Mouse (Mus musculus) MEL (cell line): Measurements from ENCODE around the gene Dgkb. TPM values are rescaled to one million over a fixed set of nuclear protein-coding genes. Genes with fewer than 3 reads are reported as not detected.

Experiments used
- DNase-seq: peaks from one replicate; pipeline ENCODE4 v3.0.0; 2011; ENCODE audit warnings: low read depth, low spot score
- H3K27ac ChIP-seq: 2 replicates; pipeline ENCODE4 v1.5.1; 2012; ENCODE audit warnings: low read depth, mild to moderate bottlenecking, control low read depth, low read length, moderate library complexity; ENCODE audit not compliant: control insufficient read depth
- H3K27me3 ChIP-seq, 2 experiments: fragments of 150-350 bp in 1 of 2; sonication (generic) in 1 of 2; 2 replicates each; pipeline ENCODE4 v1.6.1; 2012; ENCODE audit warnings: low read length in 2 of 2, mild to moderate bottlenecking in 2 of 2, improper control_type of control experiment in 1 of 2, moderate library complexity in 1 of 2; ENCODE audit not compliant: insufficient read depth in 2 of 2, control insufficient read depth in 1 of 2
- H3K36me3 ChIP-seq, 2 experiments: 2 replicates each; pipeline ENCODE4 v1.6.1; 2012 to 2014; ENCODE audit warnings: low read length in 2 of 2, improper control_type of control experiment in 1 of 2, inconsistent platforms in 1 of 2, mild to moderate bottlenecking in 1 of 2; ENCODE audit not compliant: insufficient read depth in 2 of 2, control insufficient read depth in 1 of 2
- H3K4me1 ChIP-seq, 2 experiments: fragments of 150-350 bp in 1 of 2; sonication (generic) in 1 of 2; 2 replicates each; pipeline ENCODE4 v1.6.1; 2012; ENCODE audit warnings: low read length in 2 of 2, improper control_type of control experiment in 1 of 2, mild to moderate bottlenecking in 1 of 2; ENCODE audit not compliant: insufficient read depth in 2 of 2, control insufficient read depth in 1 of 2
- H3K4me3 ChIP-seq, 2 experiments: fragments of 150-350 bp in 1 of 2; sonication (generic) in 1 of 2; 2 replicates each; pipeline ENCODE4 v1.5.1; 2012; ENCODE audit warnings: low read depth in 2 of 2, low read length in 2 of 2, mild to moderate bottlenecking in 2 of 2, moderate library complexity in 2 of 2, control low read depth in 1 of 2, improper control_type of control experiment in 1 of 2; ENCODE audit not compliant: control insufficient read depth in 1 of 2, insufficient read depth in 1 of 2
- H3K79me2 ChIP-seq: 2 replicates; pipeline ENCODE4 v1.6.1; 2012; ENCODE audit warnings: mild to moderate bottlenecking, low read length, moderate library complexity; ENCODE audit not compliant: control insufficient read depth, poor library complexity, insufficient read depth
- H3K9ac ChIP-seq: 2 replicates; pipeline ENCODE4 v1.6.1; 2012; ENCODE audit warnings: low read depth, mild to moderate bottlenecking, control low read depth, low read length, moderate library complexity; ENCODE audit not compliant: control insufficient read depth, poor library complexity, severe bottlenecking
- H3K9me3 ChIP-seq: fragments of 150-350 bp; sonication (generic); replicated peaks from 2 replicates; pipeline ENCODE4 v1.6.1; 2012; ENCODE audit warnings: mild to moderate bottlenecking, low read length, improper control_type of control experiment, moderate library complexity; ENCODE audit not compliant: insufficient read depth
- CHD1 ChIP-seq: IDR thresholded peaks from 2 replicates; pipeline ENCODE4 v1.6.1; 2012; ENCODE audit warnings: low read depth, mild to moderate bottlenecking, inconsistent platforms, low read length, improper control_type of control experiment
- CTCF ChIP-seq, 3 experiments: IDR thresholded peaks in 2 of 3; conservative IDR thresholded peaks in 1 of 3; 2 replicates each; pipeline ENCODE4 v1.5.1; 2011 to 2012; ENCODE audit warnings: low read length in 3 of 3, low read depth in 2 of 3, mild to moderate bottlenecking in 2 of 3, improper control_type of control experiment in 1 of 3, inconsistent platforms in 1 of 3, mixed read lengths in 1 of 3, moderate library complexity in 1 of 3; ENCODE audit not compliant: control insufficient read depth in 1 of 3, insufficient read depth in 1 of 3, poor library complexity in 1 of 3, severe bottlenecking in 1 of 3
- GABPA ChIP-seq: IDR thresholded peaks from 2 replicates; pipeline ENCODE4 v1.6.1; 2012; ENCODE audit warnings: low read depth, mild to moderate bottlenecking, inconsistent platforms, low read length, improper control_type of control experiment, moderate library complexity
- JUND ChIP-seq: IDR thresholded peaks from 2 replicates; pipeline ENCODE4 v1.6.1; 2011; ENCODE audit warnings: low read depth, mild to moderate bottlenecking, improper control_type of control experiment, low read length
- MAFK ChIP-seq: IDR thresholded peaks from 2 replicates; pipeline ENCODE4 v1.6.1; 2011; ENCODE audit warnings: low read depth, mild to moderate bottlenecking, low read length, improper control_type of control experiment, borderline replicate concordance
- MAX ChIP-seq: IDR thresholded peaks from 2 replicates; pipeline ENCODE4 v1.6.1; 2011; ENCODE audit warnings: low read length, improper control_type of control experiment
- MEF2A ChIP-seq: IDR thresholded peaks from 2 replicates; pipeline ENCODE4 v1.6.1; 2014; ENCODE audit warnings: low read depth, mild to moderate bottlenecking, inconsistent platforms, low read length, improper control_type of control experiment; ENCODE audit not compliant: poor library complexity, insufficient replicate concordance, severe bottlenecking; ENCODE audit errors: extremely low read depth
- MYB ChIP-seq: IDR thresholded peaks from 2 replicates; pipeline ENCODE4 v1.6.1; 2011; ENCODE audit warnings: mild to moderate bottlenecking, low read depth, low read length, improper control_type of control experiment
- NELFE ChIP-seq: IDR thresholded peaks from 2 replicates; pipeline ENCODE4 v1.6.1; 2011; ENCODE audit warnings: low read depth, low read length, improper control_type of control experiment
- NRF1 ChIP-seq: IDR thresholded peaks from 2 replicates; pipeline ENCODE4 v1.6.1; 2014; ENCODE audit warnings: low read depth, mild to moderate bottlenecking, inconsistent platforms, low read length, improper control_type of control experiment, moderate library complexity; ENCODE audit not compliant: poor library complexity, insufficient read depth, severe bottlenecking
- POLR2A ChIP-seq, 2 experiments: IDR thresholded peaks; 2 replicates each; pipeline ENCODE4 v1.6.1; 2011 to 2012; ENCODE audit warnings: low read length in 2 of 2, mild to moderate bottlenecking in 2 of 2, control low read depth in 1 of 2, improper control_type of control experiment in 1 of 2, low read depth in 1 of 2, moderate library complexity in 1 of 2; ENCODE audit not compliant: control insufficient read depth in 1 of 2, insufficient read depth in 1 of 2, poor library complexity in 1 of 2
- SIN3A ChIP-seq: IDR thresholded peaks from 2 replicates; pipeline ENCODE4 v1.6.1; 2012; ENCODE audit warnings: low read length, improper control_type of control experiment, inconsistent platforms
- TAL1 ChIP-seq: IDR thresholded peaks from 2 replicates; pipeline ENCODE4 v1.6.1; 2012; ENCODE audit warnings: mild to moderate bottlenecking, inconsistent platforms, low read length, moderate library complexity, mixed read lengths
- UBTF ChIP-seq: IDR thresholded peaks from 2 replicates; pipeline ENCODE4 v1.6.1; 2012; ENCODE audit warnings: low read depth, mild to moderate bottlenecking, inconsistent platforms, low read length, improper control_type of control experiment, moderate library complexity, borderline replicate concordance; ENCODE audit not compliant: insufficient read depth
- USF2 ChIP-seq, 2 experiments: IDR thresholded peaks; 2 replicates each; pipeline ENCODE4 v1.6.1; 2011 to 2012; ENCODE audit warnings: improper control_type of control experiment in 2 of 2, low read length in 2 of 2, borderline replicate concordance in 1 of 2, inconsistent platforms in 1 of 2, low read depth in 1 of 2, mild to moderate bottlenecking in 1 of 2; ENCODE audit not compliant: insufficient read depth in 1 of 2
- ZC3H11A ChIP-seq: IDR thresholded peaks from 2 replicates; pipeline ENCODE4 v1.6.1; 2012; ENCODE audit warnings: low read depth, mild to moderate bottlenecking, inconsistent platforms, low read length, improper control_type of control experiment
- ZMIZ1 ChIP-seq: IDR thresholded peaks from 2 replicates; pipeline ENCODE4 v1.6.1; 2012; ENCODE audit warnings: low read depth, mild to moderate bottlenecking, inconsistent platforms, low read length, improper control_type of control experiment, moderate library complexity
- ZNF384 ChIP-seq: IDR thresholded peaks from 2 replicates; pipeline ENCODE4 v1.6.1; 2012; ENCODE audit warnings: low read depth, mild to moderate bottlenecking, inconsistent platforms, low read length, improper control_type of control experiment
- polyA plus RNA-seq, 2 experiments: library from polyadenylated mRNA; stranded (reverse) in 1 of 2; unstranded in 1 of 2; fragments of >175 nt in 1 of 2; fragments of >200 nt in 1 of 2; gene quantifications; 2 replicates each; pipeline versions ENCODE4 v1.2.1 to v1.2.4; 2012; ENCODE audit warnings: low replicate concordance in 2 of 2, low read depth in 1 of 2; ENCODE audit not compliant: insufficient read length in 2 of 2, insufficient read depth in 1 of 2, missing spikeins in 1 of 2
- total RNA-seq: library from RNA; depleted of rRNA; stranded (reverse); fragments of 300-350 nt; gene quantifications from 2 replicates; pipeline ENCODE4 v1.2.3, GENCODE M21; 2012

Gene Dgkb
- total and polyA plus RNA-seq, 3 experiments = not detected

GRCm38 (mm10) chr12:38435364-38436130 lies 618.0 kb downstream of the Dgkb start:
- Histone ChIP-seq H3K27me3 (no peaks in the 10 kb centered on the region), H3K79me2 (no peaks in the 10 kb centered on the region), H3K9ac (no peak overlapping the region), H3K4me3 (no peak overlapping the region), H3K36me3 (no peaks in the 10 kb centered on the region), H3K27ac (no peak overlapping the region), H3K9me3 (no peaks in the 10 kb centered on the region), H3K4me1 (no peaks in the 10 kb centered on the region)
- no peak for TF ChIP-seq ZC3H11A
- TF ChIP-seq JUND = no peak
- TF ChIP-seq TAL1 = no peak
- no peak for TF ChIP-seq POLR2A (IDR thresholded peaks at IDR 0.05; ENCODE audit: control insufficient read depth in 1 of 2, insufficient read depth in 1 of 2, low read depth in 1 of 2, low read length in 2 of 2, poor library complexity in 1 of 2)
- TF ChIP-seq MAFK = no peak
- TF ChIP-seq GABPA = no peak
- TF ChIP-seq SIN3A = no peak
- no peak for TF ChIP-seq NRF1
- TF ChIP-seq MYB = no peak
- no peak for TF ChIP-seq ZNF384
- TF ChIP-seq CHD1 = no peak
- no peak for DNase-seq

- Histone ChIP-seq H3K9ac (no peak overlapping the region), H3K27me3 (no peaks in the 10 kb centered on the region), H3K36me3 (no peaks in the 10 kb centered on the region), H3K4me1 (no peaks in the 10 kb centered on the region), H3K4me3 (no peak overlapping the region), H3K27ac (no peak overlapping the region), H3K79me2 (no peaks in the 10 kb centered on the region), H3K9me3 (no peaks in the 10 kb centered on the region)
- no peak for DNase-seq
- TF ChIP-seq NELFE (no peak), CHD1 (no peak), ZNF384 (no peak), ZMIZ1 (no peak), CTCF (IDR thresholded peaks at IDR 0.05 in 2 of 3, conservative IDR thresholded peaks at IDR 0.05 in 1 of 3; ENCODE audit: control insufficient read depth in 1 of 3, insufficient read depth in 1 of 3, low read depth in 2 of 3, low read length in 3 of 3, poor library complexity in 1 of 3, severe bottlenecking in 1 of 3) (no peak), MAX (no peak), MEF2A (no peak), USF2 (IDR thresholded peaks at IDR 0.05; ENCODE audit: borderline replicate concordance in 1 of 2, insufficient read depth in 1 of 2, low read depth in 1 of 2, low read length in 2 of 2) (no peak), MYB (no peak), UBTF (no peak)
Observed at GRCm38 (mm10) chr12:38436131-38436436, 618.6 kb downstream of the Dgkb start.
